Mouse (Mus musculus) mouse trophoblast stem cell (cell line): ENCODE results near the gene Slc30a4.

Source experiments
- in situ Hi-C, 2 experiments: fragments of 300-500 bp; cut with MseI, MboI; formaldehyde crosslinking; loops; 2 replicates in 1 of 2; 3 replicates in 1 of 2; pipeline ENCODE4 v1.15.1; 2025

The Slc30a4 gene

GRCm38 (mm10) chr2:122702181-122703036, at the start of gene Slc30a4:
TSS of gene Slc30a4 (minus strand) at chr2:122702663.
- in situ Hi-C loops, result no loop called here

- in situ Hi-C loops, result loop anchor here in 1 of 2 experiments (10.0 kb wide), 1 partner anchor 362 kb away; no protein-coding TSS in a partner anchor
Observed at GRCm38 (mm10) chr2:122746461-122746860, 44.0 kb upstream of the Slc30a4 start.

- in situ Hi-C loops, result no loop called here
Observed at GRCm38 (mm10) chr2:122739023-122739422, 36.6 kb upstream of the Slc30a4 start.

GRCm38 (mm10) chr2:122737894-122738830, 35.7 kb upstream of the Slc30a4 start, which contains the start of gene Bloc1s6:
TSS of gene Bloc1s6 (plus strand) at chr2:122738503.
- in situ Hi-C loops, result no loop called here

GRCm38 (mm10) chr2:122731456-122731855, 29.0 kb upstream of the Slc30a4 start:
- in situ Hi-C loops, result no loop called here

- in situ Hi-C loops, result no loop called here
Observed at GRCm38 (mm10) chr2:122725604-122726003, 23.1 kb upstream of the Slc30a4 start.

GRCm38 (mm10) chr2:122720564-122720963, 18.1 kb upstream of the Slc30a4 start:
- in situ Hi-C loops, result no loop called here

- in situ Hi-C loops, result no loop called here
Observed at GRCm38 (mm10) chr2:122719232-122719631, 16.8 kb upstream of the Slc30a4 start.

- in situ Hi-C loops, result no loop called here
Observed at GRCm38 (mm10) chr2:122716301-122716842, 13.9 kb upstream of the Slc30a4 start.

- in situ Hi-C loops, result no loop called here
Observed at GRCm38 (mm10) chr2:122715148-122715692, 12.8 kb upstream of the Slc30a4 start.

GRCm38 (mm10) chr2:122712848-122713247, 10.4 kb upstream of the Slc30a4 start:
- in situ Hi-C loops, result no loop called here

- in situ Hi-C loops, result no loop called here
Observed at GRCm38 (mm10) chr2:122711911-122712310, 9.4 kb upstream of the Slc30a4 start.

- in situ Hi-C loops, result no loop called here
Observed at GRCm38 (mm10) chr2:122709156-122709555, 6.7 kb upstream of the Slc30a4 start.

GRCm38 (mm10) chr2:122708080-122708479, 5.6 kb upstream of the Slc30a4 start:
- in situ Hi-C loops, result no loop called here

GRCm38 (mm10) chr2:122704572-122704971, 2.1 kb upstream of the Slc30a4 start:
- in situ Hi-C loops, result no loop called here

GRCm38 (mm10) chr2:122701871-122702180, 637 bp downstream of the Slc30a4 start:
- in situ Hi-C loops, result no loop called here

GRCm38 (mm10) chr2:122701012-122701411, 1.5 kb downstream of the Slc30a4 start:
- in situ Hi-C loops, result no loop called here

GRCm38 (mm10) chr2:122697526-122697925, 4.9 kb downstream of the Slc30a4 start:
- in situ Hi-C loops, result no loop called here

GRCm38 (mm10) chr2:122686665-122687064, 15.8 kb downstream of the Slc30a4 start:
- in situ Hi-C loops, result no loop called here

GRCm38 (mm10) chr2:122683641-122684040, 18.8 kb downstream of the Slc30a4 start:
- in situ Hi-C loops, result no loop called here

- in situ Hi-C loops, result no loop called here
Observed at GRCm38 (mm10) chr2:122682520-122682919, 19.9 kb downstream of the Slc30a4 start.
